Mouse (Mus musculus): ENCODE measurements around the gene Tmem51. TPM values are rescaled to one million over a fixed set of nuclear protein-coding genes. Genes with fewer than 3 reads are reported as not detected.
A peak's percentile ranks its signal among the peaks of the same experiment; 100 is the strongest.
"Not testable (repeated sequence)": the region's sequence is repeated elsewhere in the genome, so short reads cannot be mapped to it uniquely, and the experiment has no call there.

The Tmem51 gene
- total RNA-seq, 2 experiments from 2014 or later, result 0.48 to 0.88 TPM

DNA sequence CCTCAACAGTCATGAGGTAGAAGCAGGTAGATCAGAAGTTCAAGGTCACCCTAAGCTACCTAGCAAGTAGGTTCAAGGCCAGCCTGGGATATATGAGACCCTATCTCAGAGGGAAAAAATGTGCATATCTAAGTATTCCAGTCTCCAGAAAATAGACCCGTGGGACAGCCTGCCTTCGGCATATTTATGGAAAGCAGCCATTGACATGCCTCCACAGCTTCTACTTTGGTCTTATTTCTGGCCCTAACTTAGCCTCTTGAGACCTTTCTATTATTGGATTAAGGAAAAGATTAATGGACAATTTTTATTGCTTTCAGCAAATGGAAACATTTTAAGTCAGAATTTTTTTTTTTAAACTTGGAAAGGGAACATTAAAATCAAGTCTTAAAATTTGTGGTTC lies 57.1 kb downstream of the Tmem51 start:
- DNase-seq (ENCODE audit: low spot score), result no peak

DNA sequence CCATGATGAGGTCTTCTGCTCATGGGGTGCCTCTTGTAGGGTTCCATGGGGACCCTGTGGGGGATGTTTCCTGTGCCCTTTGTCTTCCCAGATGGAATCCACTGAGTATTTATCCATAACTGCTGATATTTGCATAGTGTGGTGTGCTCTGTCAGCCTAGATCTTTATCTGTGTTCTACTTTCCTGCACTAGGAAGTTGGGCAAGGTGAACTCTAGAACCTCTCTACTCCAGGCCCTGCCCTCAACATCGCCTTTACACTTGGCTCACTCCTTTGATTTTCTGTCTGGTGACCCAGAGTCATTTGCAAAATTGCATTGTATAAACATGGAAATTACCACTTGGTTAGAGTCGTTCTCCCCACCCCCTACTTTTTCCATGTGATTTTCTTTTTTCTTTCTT lies 59.6 kb downstream of the Tmem51 start:
- DNase-seq (ENCODE audit: low spot score), result no peak

DNA sequence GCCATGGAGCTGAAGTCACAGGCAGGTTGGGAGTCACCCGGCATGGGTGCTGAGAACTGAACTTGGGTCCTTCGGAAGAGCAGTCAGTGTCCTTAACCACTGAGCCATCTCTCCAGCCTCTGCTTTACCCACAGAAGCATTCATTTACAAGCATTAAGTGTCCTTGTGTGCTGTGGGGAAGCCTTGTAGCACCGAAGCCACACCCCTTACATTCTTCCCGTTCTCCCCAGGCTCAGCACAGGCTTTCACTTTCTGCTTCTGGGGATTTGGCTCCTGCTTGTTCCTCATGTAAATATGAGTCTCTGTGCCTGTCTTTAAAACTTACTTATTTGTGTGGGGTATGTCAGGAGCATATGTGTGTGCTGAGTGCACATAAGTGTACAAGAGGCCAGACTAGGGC lies 60.9 kb downstream of the Tmem51 start:
- no peak for DNase-seq (ENCODE audit: low spot score)

DNA sequence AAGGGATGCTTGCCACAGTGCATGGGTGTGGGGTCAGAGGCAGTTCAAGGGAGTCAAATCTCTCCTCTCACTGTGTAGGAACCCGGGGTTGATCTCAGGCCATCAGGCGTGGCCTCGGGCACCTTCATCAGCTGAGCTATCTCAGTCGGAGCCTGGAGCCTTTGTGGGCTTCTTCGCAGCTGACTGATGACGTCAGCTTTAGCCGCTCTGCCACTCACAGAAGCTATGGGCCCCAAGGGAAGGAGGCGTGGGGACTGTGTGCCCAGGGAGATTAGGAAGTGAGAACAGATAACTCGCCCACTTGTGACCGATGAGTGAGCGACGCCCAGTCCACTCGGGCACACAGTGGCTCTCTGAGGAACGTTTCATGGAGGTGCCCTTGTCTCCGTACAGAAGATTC lies 66.4 kb downstream of the Tmem51 start:
- DNase-seq (ENCODE audit: low spot score), result no peak

DNA sequence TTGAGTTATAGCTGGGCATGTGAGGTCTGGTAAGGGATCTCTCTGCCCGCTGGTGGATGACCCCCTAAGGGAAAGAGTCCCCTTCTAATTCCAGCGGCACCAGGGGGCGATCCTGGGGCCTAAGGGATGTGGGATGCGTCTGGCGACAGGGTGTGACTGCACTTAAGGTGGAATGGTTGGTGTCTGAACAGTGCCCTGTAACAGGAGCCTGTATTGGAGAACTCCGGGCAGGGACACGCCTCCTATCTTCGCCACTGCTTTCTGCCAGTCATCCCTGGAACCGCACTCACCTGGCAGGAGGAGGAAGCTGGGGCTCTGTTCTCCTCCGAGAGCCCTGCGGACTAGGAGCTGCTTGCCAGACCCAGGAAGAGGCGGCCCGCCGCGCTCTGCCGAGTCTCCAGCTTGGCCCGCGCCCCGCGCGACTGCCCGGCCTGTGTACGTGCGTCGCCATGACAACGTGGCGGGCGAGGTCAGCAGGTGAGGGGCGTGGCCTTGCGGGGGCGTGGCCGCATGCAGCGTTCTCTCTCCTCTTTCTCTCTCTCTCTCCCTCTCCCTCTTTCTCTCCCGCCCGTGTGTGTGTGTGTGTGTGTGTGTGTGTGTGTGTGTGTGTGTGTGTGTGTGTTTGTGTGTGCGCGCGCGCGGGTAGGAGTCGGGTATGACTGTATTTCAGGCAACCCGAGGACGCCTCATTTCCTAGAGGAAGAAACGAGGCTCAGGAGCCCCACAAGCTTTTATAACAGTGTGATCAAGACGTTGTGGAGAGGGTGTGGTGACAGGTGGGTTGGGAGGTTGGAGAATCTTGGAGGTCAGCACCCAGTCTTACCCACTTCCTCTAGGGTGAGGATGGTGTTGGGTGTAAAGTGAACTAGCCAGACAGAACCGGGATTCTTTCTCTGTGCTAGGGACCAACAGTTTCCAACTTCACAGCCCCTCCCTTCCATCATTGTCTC lies 69.2 kb downstream of the Tmem51 start, which contains the start of gene Fhad1:
Fhad1 (minus strand) TSS at position 424 of the 950 bp plus-strand sequence.
- DNase-seq (ENCODE audit: low spot score), result peak; percentile 26

DNA sequence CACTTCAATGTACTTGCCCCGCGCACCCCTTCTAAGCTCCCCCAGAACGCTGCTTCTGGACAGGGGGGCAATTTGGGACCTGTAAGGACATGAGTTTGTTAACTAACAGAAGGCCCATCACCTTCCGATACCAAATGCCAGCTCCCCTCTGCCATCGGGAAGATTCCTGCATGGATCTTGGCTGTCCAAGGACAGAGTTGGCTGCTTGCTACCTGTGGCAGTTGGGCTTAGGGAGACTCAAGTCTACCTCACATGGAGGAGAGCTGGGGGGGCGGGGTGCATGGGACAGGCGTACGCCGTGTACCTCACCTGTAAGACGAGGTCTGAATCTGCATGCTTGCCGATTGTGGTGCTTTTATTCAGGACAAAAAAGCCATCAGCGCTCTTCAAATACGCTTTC lies 72.9 kb downstream of the Tmem51 start:
- no peak for DNase-seq (ENCODE audit: low spot score)

DNA sequence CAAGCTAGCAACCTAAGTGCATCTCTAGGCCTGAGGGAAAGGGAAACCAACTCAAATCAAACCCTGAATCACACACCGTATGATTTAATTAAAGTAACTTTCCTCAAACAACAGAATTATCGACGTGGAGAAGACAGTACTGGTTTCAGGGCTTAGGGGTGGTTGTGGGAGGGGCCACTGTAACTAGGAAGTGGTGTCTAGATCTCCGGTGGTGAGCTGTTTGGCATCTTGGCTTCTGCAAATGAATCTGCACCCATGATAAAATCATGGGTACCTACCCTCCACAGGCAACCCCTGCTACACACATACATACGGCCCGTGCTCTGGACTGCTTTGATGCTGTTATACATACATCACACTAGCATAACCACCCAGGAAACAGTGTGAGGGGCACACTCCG lies 73.7 kb downstream of the Tmem51 start:
- no peak for DNase-seq (ENCODE audit: low spot score)

DNA sequence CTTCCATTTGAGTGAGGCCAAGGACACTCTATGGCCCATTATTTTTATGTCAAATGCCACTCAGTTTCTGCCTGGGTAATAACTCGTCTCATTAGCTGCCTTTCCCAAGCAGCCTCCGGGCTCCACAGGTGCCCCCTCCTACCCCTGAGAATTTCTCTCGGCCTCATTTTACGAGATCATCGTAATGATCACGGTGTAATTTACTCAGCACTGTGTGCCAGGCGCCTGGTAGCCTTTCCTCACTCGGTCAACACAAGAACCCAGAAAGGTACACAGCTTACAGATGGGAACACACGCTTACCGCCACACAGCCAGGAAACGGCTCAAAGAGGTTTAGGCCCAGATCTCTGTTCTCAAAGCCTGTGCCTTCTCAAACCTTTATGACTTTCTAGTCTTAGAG lies 75.9 kb downstream of the Tmem51 start:
- no peak for DNase-seq (ENCODE audit: low spot score)

DNA sequence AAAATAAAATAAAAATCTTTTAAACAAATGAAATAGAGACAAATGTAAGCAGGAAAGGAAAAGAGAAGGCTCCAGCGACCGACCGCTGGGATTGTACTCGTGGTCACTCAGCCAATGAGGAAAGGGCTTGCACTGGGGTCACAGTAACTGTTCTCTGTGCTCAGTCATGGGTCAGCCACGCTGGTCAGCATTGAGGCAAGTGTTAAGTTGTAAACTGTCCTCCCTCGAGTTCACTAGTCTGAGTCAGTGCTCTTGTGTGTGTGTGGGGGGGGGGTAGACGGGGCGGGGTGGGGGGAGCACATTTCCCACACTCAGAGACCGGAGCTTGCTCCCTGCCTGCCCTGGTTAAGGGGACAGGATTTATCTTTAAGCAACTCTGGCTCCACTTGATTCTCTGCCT lies 83.5 kb downstream of the Tmem51 start:
- DNase-seq (ENCODE audit: low spot score), result no peak

DNA sequence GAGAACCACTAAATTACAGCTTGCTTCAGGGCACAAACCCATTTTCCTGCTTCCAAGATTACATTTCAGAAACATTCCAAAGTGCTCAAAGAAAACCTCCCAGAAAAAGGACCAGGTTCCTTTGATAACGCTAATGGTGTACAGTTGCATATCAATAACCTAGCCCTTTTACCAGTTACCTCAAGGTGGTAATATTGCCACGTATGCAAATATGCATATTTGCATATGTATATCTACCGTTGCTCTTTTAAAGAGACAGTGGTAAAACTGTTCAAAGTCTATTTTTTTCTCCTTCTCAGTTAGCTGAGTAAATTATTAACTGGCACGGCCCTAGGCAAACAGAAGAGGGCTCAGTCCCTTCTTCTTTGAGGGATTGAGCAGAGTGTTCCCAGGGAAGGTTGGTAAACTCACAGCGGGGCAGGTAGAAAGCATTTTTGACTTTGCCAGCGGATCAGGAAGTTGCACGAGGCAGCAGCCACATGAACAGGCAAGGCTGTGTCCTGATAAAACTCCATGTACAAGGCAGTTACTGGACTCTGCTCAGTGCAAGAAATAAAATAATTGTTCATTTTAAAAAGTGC lies 84.5 kb downstream of the Tmem51 start:
- DNase-seq (ENCODE audit: low spot score), result no peak

DNA sequence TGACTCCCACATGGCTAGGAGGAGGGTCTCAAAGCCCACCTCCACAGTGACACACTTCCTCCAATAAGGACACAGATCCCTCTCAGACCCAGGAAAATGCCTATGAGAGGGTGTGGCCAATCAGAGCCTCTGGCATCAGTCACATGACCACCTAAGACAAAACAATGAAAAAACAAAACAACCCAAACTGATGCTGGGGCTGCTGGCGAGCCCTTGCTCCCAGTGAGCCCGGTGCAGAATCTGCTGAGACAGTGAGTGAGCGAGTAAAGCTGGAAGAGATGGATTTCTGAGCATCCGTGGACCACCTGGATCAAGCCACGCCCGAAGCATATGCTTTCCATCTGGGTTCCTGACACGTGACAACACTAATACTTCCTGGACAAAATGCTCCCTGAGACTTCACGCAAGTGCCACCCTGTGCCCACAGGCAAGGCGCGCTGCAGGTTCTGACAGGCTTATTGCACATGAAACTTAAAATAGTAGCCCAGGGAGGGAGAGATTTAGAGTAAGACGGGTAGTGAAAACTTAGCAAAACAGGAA lies 85.8 kb downstream of the Tmem51 start:
- DNase-seq (ENCODE audit: low spot score), result no peak

DNA sequence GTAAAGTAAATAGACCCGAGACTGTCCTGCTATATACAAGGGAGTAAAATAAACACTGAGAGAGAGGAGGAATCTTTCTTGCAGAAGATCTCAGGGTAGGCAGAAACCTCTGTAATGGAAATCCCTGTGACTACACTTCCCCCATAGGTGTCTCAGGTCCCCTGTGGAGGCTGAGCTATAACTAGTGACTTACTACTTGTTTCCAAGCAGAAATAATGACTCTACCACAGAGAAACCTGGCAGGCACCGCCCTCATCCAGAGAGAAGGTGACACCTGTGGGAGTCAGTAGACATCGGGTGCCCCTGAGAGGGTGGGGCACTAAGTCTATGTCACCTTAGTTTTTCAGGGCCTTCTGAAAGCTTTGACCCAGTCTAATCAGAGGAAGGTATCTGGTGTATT lies 87.2 kb downstream of the Tmem51 start:
- DNase-seq (ENCODE audit: low spot score), result no peak

DNA sequence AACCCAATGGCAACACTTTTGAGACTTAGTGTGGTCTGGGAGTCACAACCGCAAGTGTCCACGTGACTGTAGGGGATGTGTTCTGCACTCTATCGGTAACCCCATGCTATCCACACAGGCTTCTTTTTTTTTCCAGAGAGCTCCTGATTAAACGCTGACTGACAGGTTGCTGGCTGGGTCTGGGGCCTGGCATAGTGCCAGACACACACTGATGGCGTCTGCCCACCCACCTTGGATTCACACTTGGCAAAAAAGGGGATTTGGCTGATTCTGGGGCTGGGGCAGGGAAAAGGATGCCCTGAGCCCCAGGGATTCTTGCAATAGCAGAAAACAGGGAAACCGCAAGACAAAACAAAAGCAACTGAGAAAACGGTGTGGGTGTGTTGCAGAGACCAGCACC lies 88.0 kb downstream of the Tmem51 start:
- DNase-seq (ENCODE audit: low spot score), result no peak

DNA sequence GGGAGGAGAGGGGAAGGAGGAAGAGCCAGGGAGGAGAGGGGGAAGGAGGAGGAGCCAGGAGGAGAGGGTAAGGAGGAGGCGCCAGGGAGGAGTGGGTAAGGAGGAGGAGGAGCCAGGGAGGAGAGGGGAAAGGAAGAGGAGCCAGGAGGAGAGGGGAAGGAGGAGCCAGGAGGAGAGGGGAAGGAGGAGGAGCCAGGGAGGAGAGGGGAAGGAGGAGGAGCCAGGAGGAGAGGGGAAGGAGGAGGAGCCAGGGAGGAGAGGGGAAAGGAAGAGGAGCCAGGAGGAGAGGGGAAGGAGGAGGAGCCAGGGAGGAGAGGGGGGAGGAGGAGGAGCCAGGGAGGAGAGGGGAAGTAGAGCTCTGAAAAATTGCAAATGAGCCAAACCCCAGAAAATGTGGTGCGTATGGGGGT lies 90.0 kb downstream of the Tmem51 start:
- DNase-seq (ENCODE audit: low spot score), result not testable (repeated sequence)

DNA sequence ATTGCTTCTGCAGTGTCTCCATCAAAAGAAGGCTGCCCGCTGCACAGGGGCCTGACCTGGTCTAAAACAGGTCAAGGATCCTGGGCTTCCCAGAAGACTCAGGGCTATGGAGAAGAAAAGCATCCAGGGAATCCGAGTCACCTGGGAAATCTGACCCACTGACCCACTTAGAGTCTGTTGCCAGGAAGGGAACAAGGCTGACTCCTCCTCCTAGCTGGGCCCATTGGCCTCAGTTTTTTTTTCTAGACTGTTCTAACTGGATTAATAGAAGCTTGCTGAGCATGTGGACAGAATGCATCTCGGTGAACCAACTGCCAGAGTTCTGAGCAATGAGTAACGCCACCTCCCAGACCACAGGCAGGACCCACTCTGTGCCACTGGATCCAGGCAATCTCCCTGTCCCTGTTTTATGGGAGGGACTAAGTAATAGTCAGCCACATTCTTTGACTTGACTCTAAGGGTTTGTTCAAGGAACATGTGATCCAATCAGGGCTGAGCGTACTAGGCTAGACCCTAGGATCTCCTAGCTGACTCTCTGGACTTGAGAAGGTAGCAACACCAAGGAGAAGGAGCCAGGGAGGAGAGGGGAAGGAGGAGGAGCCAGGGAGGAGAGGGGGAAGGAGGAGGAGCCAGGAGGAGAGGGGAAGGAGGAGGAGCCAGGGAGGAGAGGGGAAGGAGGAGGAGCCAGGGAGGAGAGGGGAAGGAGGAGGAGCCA lies 90.6 kb downstream of the Tmem51 start:
- DNase-seq (ENCODE audit: low spot score), result no peak

DNA sequence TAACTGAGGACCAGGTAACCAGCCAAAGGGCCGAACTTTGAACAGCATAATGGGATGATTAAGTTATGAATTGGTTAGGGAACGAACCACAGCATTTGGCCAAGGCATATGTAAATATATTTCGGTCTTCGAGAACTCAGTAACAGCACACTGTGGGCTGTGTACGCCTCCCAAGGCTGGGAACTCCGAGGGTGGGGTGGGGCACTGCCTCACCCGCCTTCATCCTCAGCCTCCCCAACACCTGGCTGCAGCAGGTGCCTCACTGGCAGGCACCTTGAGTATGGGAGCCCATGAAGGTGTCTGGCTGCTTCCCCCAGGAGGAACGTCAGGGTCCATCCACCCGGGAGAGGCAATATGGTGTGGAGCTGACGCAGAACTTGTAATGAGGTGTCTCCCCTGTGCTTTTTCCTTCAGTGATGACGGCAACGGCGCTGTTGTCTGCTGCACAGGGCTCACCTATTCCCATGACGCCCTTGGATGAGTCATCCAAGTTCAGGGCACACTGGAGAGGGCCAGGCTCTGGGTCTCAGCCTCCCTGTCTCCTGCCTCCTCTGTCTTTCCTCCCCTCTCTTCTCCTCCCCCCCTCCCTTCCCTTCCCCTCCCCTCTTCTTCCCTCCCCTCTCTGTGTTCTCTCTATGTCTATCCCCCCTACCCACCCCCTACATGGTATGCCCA lies 91.4 kb downstream of the Tmem51 start:
- DNase-seq (ENCODE audit: low spot score), result no peak

DNA sequence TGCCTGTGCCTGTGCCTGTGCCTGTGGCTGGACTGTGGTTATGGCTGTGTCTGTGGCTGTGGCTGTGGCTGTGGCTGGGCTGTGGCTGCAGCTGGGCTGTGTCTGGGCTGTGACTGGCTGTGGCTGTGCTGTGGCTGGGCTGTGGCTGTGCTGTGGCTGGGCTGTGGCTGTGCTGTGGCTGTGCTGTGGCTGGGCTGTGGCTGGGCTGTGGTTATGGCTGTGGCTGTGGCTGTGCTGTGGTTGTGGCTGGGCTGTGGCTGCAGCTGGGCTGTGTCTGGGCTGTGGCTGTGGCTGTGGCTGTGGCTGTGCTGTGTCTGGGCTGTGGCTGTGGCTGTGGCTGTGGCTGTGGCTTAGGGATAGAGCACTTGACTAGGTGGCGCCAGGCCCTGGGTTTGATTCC lies 95.9 kb downstream of the Tmem51 start:
- no peak for DNase-seq (ENCODE audit: low spot score)

DNA sequence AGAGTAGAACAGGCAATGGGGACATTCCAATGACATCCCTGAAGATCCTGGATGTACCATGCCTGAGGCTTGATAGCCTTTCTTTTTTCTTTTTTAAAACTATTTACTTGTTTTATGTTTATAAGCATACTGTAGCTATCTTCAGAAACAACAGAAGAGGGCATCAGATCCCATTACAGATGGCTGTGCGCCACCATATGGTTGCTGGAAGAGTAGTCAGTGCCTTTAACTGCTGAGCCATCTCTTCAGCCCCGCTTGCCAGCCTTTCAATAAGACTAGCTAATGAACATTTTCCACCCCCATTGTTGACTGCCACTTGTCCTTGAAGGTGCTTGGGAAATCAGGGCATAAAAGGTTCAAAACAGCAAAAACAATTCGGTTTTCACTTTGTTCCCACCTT lies 100.4 kb downstream of the Tmem51 start:
- no peak for DNase-seq (ENCODE audit: low spot score)

DNA sequence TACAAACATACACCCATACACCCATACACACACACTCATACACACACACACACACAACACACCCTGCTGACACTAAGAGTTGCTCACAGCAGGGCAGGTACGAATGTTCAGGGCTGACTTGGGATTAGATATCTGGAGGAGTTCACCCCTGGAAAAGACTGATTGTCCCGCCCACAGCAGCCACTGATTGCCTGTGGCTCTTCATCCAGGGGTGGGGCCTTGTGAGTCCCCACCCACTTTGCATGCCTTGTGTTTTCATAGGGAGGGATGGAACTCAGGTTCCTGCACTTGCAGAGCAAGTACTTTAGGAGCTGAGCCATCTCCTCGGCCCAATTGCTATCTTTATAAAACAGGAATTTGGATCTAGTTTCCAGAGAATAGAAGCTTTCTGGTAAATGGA lies 102.6 kb downstream of the Tmem51 start:
- DNase-seq (ENCODE audit: low spot score), result no peak
